Mouse (Mus musculus): ENCODE data around the gene Cd3g.
"Not testable (repeated sequence)": the region's sequence is repeated elsewhere in the genome, so short reads cannot be mapped to it uniquely, and the experiment has no call there.

Cd3g gene

GRCm38 (mm10) chr9:44986242-44986781 is 6.1 kb upstream of the Cd3g start:
- peak; percentile 89 to 94 for DNase-seq (ENCODE audit: low read depth in 2 of 2, low spot score in 2 of 2)

GRCm38 (mm10) chr9:44985721-44986161 is 5.5 kb upstream of the Cd3g start:
- no peak for DNase-seq (ENCODE audit: low read depth in 2 of 2, low spot score in 2 of 2)

GRCm38 (mm10) chr9:44983001-44983400 is 2.8 kb upstream of the Cd3g start:
- no peak for DNase-seq (ENCODE audit: low read depth in 2 of 2, low spot score in 2 of 2)

GRCm38 (mm10) chr9:44982531-44982930 is 2.3 kb upstream of the Cd3g start:
- no peak for DNase-seq (ENCODE audit: low read depth in 2 of 2, low spot score in 2 of 2)

- no peak for DNase-seq (ENCODE audit: low read depth in 2 of 2, low spot score in 2 of 2)
These were observed 1.9 kb upstream of the Cd3g start for GRCm38 (mm10) chr9:44982081-44982480.

- DNase-seq (ENCODE audit: low read depth in 2 of 2, low spot score in 2 of 2): peak; percentile 40 to 52
These were observed 1.4 kb upstream of the Cd3g start, which contains the start of gene Cd3d for GRCm38 (mm10) chr9:44981676-44982075. Gene Cd3d, plus strand, starts transcription at chr9:44981786.

GRCm38 (mm10) chr9:44981104-44981503 is 873 bp upstream of the Cd3g start:
- no peak for DNase-seq (ENCODE audit: low read depth in 2 of 2, low spot score in 2 of 2)

GRCm38 (mm10) chr9:44979806-44980205 is 425 bp downstream of the Cd3g start:
- DNase-seq (ENCODE audit: low read depth in 2 of 2, low spot score in 2 of 2): no peak

- no peak for DNase-seq (ENCODE audit: low read depth in 2 of 2, low spot score in 2 of 2)
These were observed 2.4 kb downstream of the Cd3g start for GRCm38 (mm10) chr9:44977813-44978212.

GRCm38 (mm10) chr9:44969450-44969849 is 10.8 kb downstream of the Cd3g start:
- no peak for DNase-seq (ENCODE audit: low read depth in 2 of 2, low spot score in 2 of 2)

- DNase-seq (ENCODE audit: low read depth in 2 of 2, low spot score in 2 of 2): not testable (repeated sequence)
These were observed 12.5 kb downstream of the Cd3g start for GRCm38 (mm10) chr9:44967763-44968162.

- peak; percentile 72 to 87 for DNase-seq (ENCODE audit: low read depth in 2 of 2, low spot score in 2 of 2)
These were observed 13.4 kb downstream of the Cd3g start for GRCm38 (mm10) chr9:44966815-44967242.

- no peak for DNase-seq (ENCODE audit: low read depth in 2 of 2, low spot score in 2 of 2)
These were observed 14.3 kb downstream of the Cd3g start for GRCm38 (mm10) chr9:44965833-44966466.

GRCm38 (mm10) chr9:44965126-44965832 is 15.0 kb downstream of the Cd3g start, which contains the start of gene Ube4a:
Gene Ube4a, minus strand, starts transcription at chr9:44965600.
- peak; percentile 99 to 100 for DNase-seq (ENCODE audit: low read depth in 2 of 2, low spot score in 2 of 2)

GRCm38 (mm10) chr9:44954432-44954831 is 25.8 kb downstream of the Cd3g start:
- peak; percentile 48 to 64 for DNase-seq (ENCODE audit: low read depth in 2 of 2, low spot score in 2 of 2)

GRCm38 (mm10) chr9:44947836-44948235 is 32.4 kb downstream of the Cd3g start:
- no peak for DNase-seq (ENCODE audit: low read depth in 2 of 2, low spot score in 2 of 2)

GRCm38 (mm10) chr9:44946185-44946695 is 34.0 kb downstream of the Cd3g start:
- no peak for DNase-seq (ENCODE audit: low read depth in 2 of 2, low spot score in 2 of 2)

- DNase-seq (ENCODE audit: low read depth in 2 of 2, low spot score in 2 of 2): no peak
These were observed 37.8 kb downstream of the Cd3g start for GRCm38 (mm10) chr9:44942421-44942820.

- no peak for DNase-seq (ENCODE audit: low read depth in 2 of 2, low spot score in 2 of 2)
These were observed 38.5 kb downstream of the Cd3g start for GRCm38 (mm10) chr9:44941756-44942155.

- no peak for DNase-seq (ENCODE audit: low read depth in 2 of 2, low spot score in 2 of 2)
These were observed 58.7 kb downstream of the Cd3g start for GRCm38 (mm10) chr9:44921543-44921942.

- no peak for DNase-seq (ENCODE audit: low read depth in 2 of 2, low spot score in 2 of 2)
These were observed 59.1 kb downstream of the Cd3g start for GRCm38 (mm10) chr9:44921123-44921468.

Measured in CD8-positive naive resting alpha-beta T cell, adult 2 months (primary cell).